Mouse (Mus musculus) intestine, embryonic 15.5 days (tissue): ENCODE data around the gene Ftsj1. TPM values are rescaled to one million over a fixed set of nuclear protein-coding genes. Genes with fewer than 3 reads are reported as not detected.

ENCODE experiments used
- ATAC-seq: fragments of 200-750 bp; cut with Nextera tagmentation; 2 replicates; pipeline ENCODE4 v1.8.0; 2017; ENCODE audit warnings: moderate TSS enrichment, moderate library complexity
- H3K27ac ChIP-seq: fragments of 300-500 bp; sonication (generic); 2 replicates; pipeline ENCODE4 v1.5.1; 2015; ENCODE audit warnings: mild to moderate bottlenecking, inconsistent platforms
- H3K27me3 ChIP-seq: fragments of 300-500 bp; sonication (generic); replicated peaks from 2 replicates; pipeline ENCODE4 v1.6.1; 2015; ENCODE audit warnings: inconsistent platforms
- H3K36me3 ChIP-seq: fragments of 300-500 bp; sonication (generic); 2 replicates; pipeline ENCODE4 v1.6.1; 2015; ENCODE audit warnings: inconsistent platforms
- H3K4me1 ChIP-seq: fragments of 300-500 bp; sonication (generic); replicated peaks from 2 replicates; pipeline ENCODE4 v1.6.1; 2015; ENCODE audit warnings: inconsistent platforms
- H3K4me2 ChIP-seq: fragments of 300-500 bp; sonication (generic); replicated peaks from 2 replicates; pipeline ENCODE4 v1.6.1; 2015; ENCODE audit warnings: mild to moderate bottlenecking, inconsistent platforms
- H3K4me3 ChIP-seq: fragments of 300-500 bp; sonication (generic); replicated peaks from 2 replicates; pipeline ENCODE4 v1.5.1; 2015; ENCODE audit warnings: inconsistent platforms
- H3K9ac ChIP-seq: fragments of 300-500 bp; sonication (generic); 2 replicates; pipeline ENCODE4 v1.6.1; 2015; ENCODE audit warnings: inconsistent platforms
- H3K9me3 ChIP-seq: fragments of 300-500 bp; sonication (generic); 2 replicates; pipeline ENCODE4 v1.6.1; 2016; ENCODE audit warnings: inconsistent platforms
- WGBS: fragments of 180-500 bp; shearing (Covaris S2); methylation state at CpG from one replicate; pipeline ENCODE4 v1.1.7; 2015; 5-methylcytosine and 5-hydroxymethylcytosine counted together
- polyA plus RNA-seq: library from polyadenylated mRNA; unstranded; fragments of >200 nt; fragmentation: Nextera tagmentation; extraction: Ambion mirVana; gene quantifications from 2 replicates; pipeline ENCODE4 v1.2.1, GENCODE M21; 2015

Gene Ftsj1
- polyA plus RNA-seq, 1 experiment from 2014 or later, result 33.0 TPM

DNA sequence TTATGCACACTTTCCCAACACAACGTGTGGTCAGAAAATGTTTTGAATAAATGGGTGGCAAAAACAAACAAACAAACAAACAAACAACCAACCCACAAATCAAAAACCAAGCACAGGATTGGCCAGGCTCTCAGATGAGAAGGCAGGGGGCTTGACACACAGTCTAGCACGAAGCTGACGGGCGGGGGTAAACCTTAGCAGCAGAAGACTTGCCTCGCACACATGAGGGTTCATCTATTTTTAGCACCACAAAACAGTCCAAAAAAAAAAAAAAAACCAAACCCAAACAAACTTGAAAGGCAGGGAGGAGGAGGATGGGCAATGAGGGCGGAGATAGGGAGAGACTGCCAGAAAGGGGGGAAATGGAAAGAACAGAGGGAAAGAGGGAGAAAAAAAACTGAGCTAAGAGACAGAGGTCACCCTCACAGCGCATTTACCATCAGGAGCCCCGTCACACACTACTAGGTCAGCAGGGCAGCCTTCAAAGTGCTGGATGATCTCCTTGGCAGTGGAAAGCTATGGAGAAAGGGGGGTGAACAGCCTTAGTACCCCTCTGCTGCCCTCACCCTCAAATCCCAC lies 3.6 kb downstream of the Ftsj1 start:
- no peak overlapping the region for H3K27ac ChIP-seq
- no peak overlapping the region for H3K9ac ChIP-seq
- H3K27me3 ChIP-seq, result no peaks in the 10 kb centered on the region
- WGBS, result 85% methylated on average over 8 of the region's 8 CpGs
- H3K4me2 ChIP-seq, result no peak overlapping the region
- no peaks in the 10 kb centered on the region for H3K36me3 ChIP-seq
- H3K9me3 ChIP-seq, result no peaks in the 10 kb centered on the region
- no peak for ATAC-seq
- no peaks in the 10 kb centered on the region for H3K4me1 ChIP-seq
- no peak overlapping the region for H3K4me3 ChIP-seq

DNA sequence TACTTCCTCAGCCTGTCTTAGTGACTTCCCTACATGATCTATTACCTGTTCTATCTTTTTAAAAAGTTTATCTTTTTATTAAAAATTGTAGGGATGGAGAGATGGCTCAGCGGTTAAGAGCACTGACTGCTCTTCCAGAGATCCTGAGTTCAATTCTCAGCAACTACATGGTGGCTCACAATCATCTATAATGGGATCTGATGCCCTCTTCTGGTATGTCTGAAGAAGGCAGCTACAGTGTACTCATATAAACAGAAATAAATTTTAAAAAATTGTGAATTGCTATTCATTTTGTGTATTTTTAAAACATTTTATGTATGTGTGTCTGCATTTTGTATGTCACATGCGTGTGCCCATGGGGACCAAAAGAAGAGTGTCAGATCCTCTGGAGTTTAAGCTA lies 4.5 kb downstream of the Ftsj1 start:
- Histone ChIP-seq H3K4me1 (no peaks in the 10 kb centered on the region), H3K27ac (no peak overlapping the region), H3K4me2 (no peak overlapping the region), H3K36me3 (no peaks in the 10 kb centered on the region), H3K9me3 (no peaks in the 10 kb centered on the region), H3K27me3 (no peaks in the 10 kb centered on the region), H3K4me3 (no peak overlapping the region), H3K9ac (no peak overlapping the region)
- 83% methylated on average over 2 of the region's 2 CpGs for WGBS
- ATAC-seq, result no peak

DNA sequence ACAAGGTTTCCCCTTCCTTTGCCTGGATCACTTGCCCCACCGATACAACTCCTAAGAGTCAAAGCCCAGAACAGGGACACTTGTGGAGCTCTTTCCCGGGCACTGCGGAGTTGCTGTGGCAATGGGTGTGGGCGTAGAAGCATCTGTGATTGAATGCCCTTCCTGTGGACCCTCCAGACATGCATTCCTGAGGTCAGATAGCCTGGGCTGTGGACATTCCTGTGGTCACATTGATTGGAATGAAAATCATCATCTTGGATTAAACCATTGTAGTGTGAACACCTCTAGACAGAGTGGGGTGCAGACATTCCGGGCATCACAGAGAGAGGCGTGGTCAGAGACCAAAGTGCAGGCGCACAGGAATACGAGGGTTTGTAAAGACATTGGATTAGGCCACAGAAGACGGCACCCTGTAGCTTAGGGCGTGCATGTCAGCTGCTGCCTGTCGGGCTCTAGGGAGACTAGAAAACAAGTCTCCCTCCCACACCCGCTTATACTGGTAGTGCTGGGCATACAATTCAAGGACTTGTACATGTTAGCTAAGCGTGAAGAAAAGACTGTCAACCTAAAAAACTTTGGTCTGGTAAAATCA lies 13.3 kb downstream of the Ftsj1 start:
- Histone ChIP-seq H3K4me2 (no peak overlapping the region), H3K4me1 (no peaks in the 10 kb centered on the region), H3K36me3 (no peaks in the 10 kb centered on the region), H3K4me3 (no peak overlapping the region), H3K9ac (no peak overlapping the region), H3K27ac (no peak overlapping the region), H3K27me3 (no peaks in the 10 kb centered on the region), H3K9me3 (no peaks in the 10 kb centered on the region)
- 71% methylated on average over 13 of the region's 13 CpGs for WGBS
- ATAC-seq, result no peak

DNA sequence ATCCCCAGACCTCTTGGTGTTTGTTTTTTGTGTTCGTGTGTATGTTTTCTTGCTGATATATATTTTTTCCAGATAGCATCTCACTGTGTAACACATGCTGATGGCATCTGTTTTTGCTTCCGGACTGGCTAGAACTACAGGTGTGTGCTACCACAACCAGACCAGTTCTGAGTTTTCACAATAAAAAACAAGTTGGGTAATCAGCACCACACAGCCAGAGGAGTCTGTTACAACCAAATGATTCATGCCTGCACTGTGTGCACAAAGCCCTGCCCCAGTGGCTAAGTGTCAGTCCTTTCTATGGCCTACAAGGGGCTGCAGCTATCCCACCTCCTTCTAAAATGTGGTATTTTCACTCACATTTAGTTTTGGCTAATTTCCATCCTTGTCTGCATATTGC lies 15.5 kb downstream of the Ftsj1 start:
- Histone ChIP-seq H3K9me3 (no peaks in the 10 kb centered on the region), H3K27me3 (no peaks in the 10 kb centered on the region), H3K4me2 (no peak overlapping the region), H3K36me3 (no peaks in the 10 kb centered on the region), H3K27ac (no peak overlapping the region), H3K4me1 (no peaks in the 10 kb centered on the region), H3K4me3 (no peak overlapping the region), H3K9ac (no peak overlapping the region)
- WGBS, result 83% methylated on average over 2 of the region's 2 CpGs
- no peak for ATAC-seq

DNA sequence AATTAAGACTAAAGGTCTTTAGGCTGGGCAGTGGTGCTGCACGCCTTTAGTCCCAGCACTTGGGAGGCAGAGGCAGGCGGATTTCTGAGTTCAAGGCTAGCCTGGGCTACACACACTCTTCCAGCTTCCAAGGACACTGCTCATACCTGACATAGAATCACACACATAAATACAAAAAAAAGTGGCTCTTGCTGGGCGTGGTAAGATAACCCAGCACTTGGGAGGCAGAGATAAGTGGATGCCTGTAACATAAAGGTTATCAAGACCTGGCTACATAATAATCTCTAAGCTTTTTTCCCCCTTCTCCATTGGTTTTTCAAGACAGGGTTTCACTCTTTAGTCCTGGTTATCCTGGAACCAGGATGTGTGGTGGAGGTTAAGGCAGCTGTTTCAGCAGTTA lies 18.6 kb downstream of the Ftsj1 start:
- no peak for ATAC-seq
- H3K9me3 ChIP-seq, result no peaks in the 10 kb centered on the region
- H3K36me3 ChIP-seq, result no peaks in the 10 kb centered on the region
- no peak overlapping the region for H3K9ac ChIP-seq
- no peaks in the 10 kb centered on the region for H3K27me3 ChIP-seq
- no peak overlapping the region for H3K27ac ChIP-seq
- H3K4me2 ChIP-seq, result no peak overlapping the region
- 76% methylated on average over 3 of the region's 3 CpGs for WGBS
- no peaks in the 10 kb centered on the region for H3K4me1 ChIP-seq
- H3K4me3 ChIP-seq, result no peak overlapping the region

DNA sequence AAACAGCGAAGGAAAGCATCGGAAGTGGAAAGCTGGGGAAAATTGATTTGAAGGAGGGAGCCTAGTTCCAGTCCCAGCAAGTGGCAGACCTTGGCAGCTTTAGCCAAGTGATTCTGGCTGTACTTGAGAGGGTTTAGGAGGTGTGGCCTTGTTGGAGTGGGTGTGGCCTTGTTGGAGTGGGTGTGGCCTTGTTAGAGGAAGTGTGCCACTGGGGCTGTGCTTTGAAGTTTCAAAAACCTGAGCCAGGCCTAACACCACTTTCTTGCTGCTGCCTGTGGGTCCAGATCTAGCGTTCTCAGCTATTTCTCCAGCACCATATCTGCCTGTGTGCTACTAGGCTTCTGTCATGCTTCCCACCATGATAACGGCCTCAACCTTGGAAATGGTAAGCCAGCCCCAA lies 21.9 kb downstream of the Ftsj1 start:
- Histone ChIP-seq H3K4me1 (no peaks in the 10 kb centered on the region), H3K36me3 (no peaks in the 10 kb centered on the region), H3K4me3 (no peak overlapping the region), H3K27me3 (no peaks in the 10 kb centered on the region), H3K9me3 (no peaks in the 10 kb centered on the region), H3K9ac (no peak overlapping the region), H3K4me2 (no peak overlapping the region), H3K27ac (no peak overlapping the region)
- no peak for ATAC-seq
- WGBS, result 81% methylated on average over 4 of the region's 4 CpGs

DNA sequence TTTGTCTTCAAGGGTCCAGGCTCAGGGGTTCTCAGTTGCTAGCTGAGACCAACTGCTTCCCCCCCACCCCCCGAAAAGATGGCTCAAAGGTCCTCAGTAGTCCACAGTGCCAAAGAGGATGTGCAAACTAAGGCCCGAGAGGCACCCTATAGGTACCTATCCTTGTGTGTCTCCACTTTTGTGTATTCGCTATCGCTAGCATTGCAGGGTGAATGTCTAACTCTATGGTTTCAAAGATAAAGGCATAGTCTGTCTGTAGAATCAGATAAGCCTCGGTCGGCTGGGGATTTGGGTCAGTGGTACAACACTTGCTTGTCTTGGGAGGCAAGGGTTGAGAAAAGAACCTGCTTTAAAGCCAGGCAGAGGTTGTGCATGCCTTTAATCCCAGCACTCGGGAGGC lies 28.7 kb downstream of the Ftsj1 start:
- no peaks in the 10 kb centered on the region for H3K36me3 ChIP-seq
- no peaks in the 10 kb centered on the region for H3K4me1 ChIP-seq
- 79% methylated on average over 7 of the region's 7 CpGs for WGBS
- no peak overlapping the region for H3K27ac ChIP-seq
- H3K4me3 ChIP-seq, result no peak overlapping the region
- no peak for ATAC-seq
- H3K9ac ChIP-seq, result no peak overlapping the region
- H3K4me2 ChIP-seq, result no peak overlapping the region
- H3K9me3 ChIP-seq, result no peaks in the 10 kb centered on the region
- H3K27me3 ChIP-seq, result no peaks in the 10 kb centered on the region

DNA sequence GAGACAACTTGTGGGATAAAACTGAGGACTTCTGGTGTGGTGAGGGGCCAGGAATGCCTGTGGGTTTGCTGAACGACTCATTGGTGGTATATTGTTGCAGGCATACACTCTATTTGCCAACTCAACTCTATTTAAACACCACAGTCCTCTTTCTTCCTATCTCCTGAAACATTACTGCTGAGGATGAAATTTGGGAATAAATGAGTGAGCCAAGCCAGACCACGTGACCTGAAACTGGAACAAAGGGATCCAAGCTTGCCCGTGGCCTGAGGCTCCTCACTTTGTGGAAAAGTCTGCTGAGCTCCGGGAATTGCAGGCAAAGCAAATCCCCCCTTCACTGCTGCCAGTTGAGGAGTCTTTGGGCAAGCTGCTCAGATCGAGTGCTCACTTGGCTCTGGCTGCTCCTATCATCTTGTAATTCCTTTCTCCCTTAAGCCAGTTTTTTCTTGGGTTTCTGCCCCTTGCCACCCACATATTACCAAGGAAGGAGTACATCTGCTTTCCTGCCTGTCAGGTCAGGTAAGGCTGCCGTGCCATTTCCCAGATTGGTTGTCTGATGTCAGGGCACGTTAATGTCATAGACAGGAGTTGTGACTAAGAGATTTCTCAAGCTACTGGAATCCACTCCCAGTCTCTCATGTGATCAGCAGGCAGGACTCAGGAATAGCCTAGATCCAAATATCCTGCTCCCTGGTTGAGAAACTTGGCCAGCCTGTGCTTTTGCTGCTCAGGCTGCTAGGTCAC lies 29.4 kb downstream of the Ftsj1 start:
- no peak for ATAC-seq
- Histone ChIP-seq H3K36me3 (no peaks in the 10 kb centered on the region), H3K4me1 (no peaks in the 10 kb centered on the region), H3K9ac (no peak overlapping the region), H3K27ac (no peak overlapping the region), H3K4me3 (no peak overlapping the region), H3K27me3 (no peaks in the 10 kb centered on the region), H3K4me2 (no peak overlapping the region), H3K9me3 (no peaks in the 10 kb centered on the region)
- 61% methylated on average over 7 of the region's 7 CpGs for WGBS

DNA sequence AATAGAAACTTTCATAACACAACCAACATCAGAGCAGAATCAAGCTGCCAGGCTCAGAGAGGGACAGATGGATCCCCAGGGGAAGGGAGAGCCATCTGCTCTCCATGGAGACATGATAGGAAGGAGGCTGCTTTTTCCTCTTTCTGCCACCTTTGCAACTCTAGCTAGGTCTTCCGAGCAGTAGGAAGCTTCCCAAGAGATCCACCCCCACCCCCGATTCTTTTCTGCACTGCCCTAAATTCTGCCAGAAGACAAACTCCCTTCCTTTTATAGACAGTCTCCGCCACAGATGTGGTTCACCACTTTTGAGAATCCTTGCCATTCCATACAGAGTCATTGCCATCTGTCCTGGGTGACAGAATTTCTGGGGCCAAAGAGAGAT lies 29.9 kb downstream of the Ftsj1 start:
- H3K27me3 ChIP-seq, result no peaks in the 10 kb centered on the region
- H3K4me1 ChIP-seq, result no peaks in the 10 kb centered on the region
- no peak for ATAC-seq
- H3K27ac ChIP-seq, result no peak overlapping the region
- no peaks in the 10 kb centered on the region for H3K9me3 ChIP-seq
- no peaks in the 10 kb centered on the region for H3K36me3 ChIP-seq
- H3K4me2 ChIP-seq, result no peak overlapping the region
- 78% methylated on average over 3 of the region's 3 CpGs for WGBS
- H3K4me3 ChIP-seq, result no peak overlapping the region
- no peak overlapping the region for H3K9ac ChIP-seq

DNA sequence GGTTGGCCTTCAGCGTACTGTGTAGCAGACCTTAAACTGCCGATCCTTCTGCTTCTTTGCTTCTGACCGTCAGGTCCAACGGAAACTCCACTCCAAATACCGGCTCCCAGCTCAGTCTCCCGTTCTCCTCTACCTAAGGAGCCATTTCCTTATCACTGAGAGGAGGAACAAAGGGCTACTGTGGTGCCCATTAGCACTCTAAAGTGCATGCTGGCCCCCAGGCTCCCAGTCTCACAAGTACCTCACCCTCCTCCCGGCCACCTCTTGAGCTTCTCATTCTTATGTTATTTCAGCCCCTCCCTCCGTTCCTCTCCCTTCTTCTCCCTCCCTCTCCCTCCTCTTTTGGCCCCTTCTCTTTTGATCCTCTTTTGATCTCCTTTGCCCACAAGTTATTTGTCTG lies 32.6 kb downstream of the Ftsj1 start:
- Histone ChIP-seq H3K4me1 (no peaks in the 10 kb centered on the region), H3K4me2 (no peak overlapping the region), H3K27ac (no peak overlapping the region), H3K9ac (no peak overlapping the region), H3K27me3 (no peaks in the 10 kb centered on the region), H3K36me3 (no peaks in the 10 kb centered on the region), H3K9me3 (no peaks in the 10 kb centered on the region), H3K4me3 (no peak overlapping the region)
- ATAC-seq, result no peak
- WGBS, result 29% methylated on average over 8 of the region's 8 CpGs

DNA sequence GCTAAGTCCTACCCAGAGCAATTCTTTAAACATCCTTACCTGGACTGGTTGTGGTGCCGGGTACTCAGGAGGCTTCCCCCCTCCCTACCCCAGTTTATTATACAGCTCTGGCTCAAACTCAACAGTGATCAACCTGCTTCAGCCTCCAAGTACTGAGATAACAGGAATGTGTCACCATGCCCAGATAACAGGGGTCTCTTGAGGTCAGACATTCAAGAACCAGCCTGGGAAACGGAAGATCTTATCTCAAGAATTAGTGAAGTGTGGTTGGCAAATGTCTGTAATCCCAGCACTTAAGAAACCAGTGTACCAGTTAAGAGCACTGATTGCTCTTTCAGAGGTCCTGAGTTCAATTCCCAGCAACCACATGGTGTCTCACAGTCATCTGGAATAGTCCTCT lies 34.1 kb downstream of the Ftsj1 start:
- no peak for ATAC-seq
- Histone ChIP-seq H3K4me3 (no peak overlapping the region), H3K9me3 (no peaks in the 10 kb centered on the region), H3K4me2 (no peak overlapping the region), H3K36me3 (no peaks in the 10 kb centered on the region), H3K4me1 (no peaks in the 10 kb centered on the region), H3K27me3 (no peaks in the 10 kb centered on the region), H3K9ac (no peak overlapping the region), H3K27ac (no peak overlapping the region)
- 42% methylated on average over 2 of the region's 2 CpGs for WGBS

DNA sequence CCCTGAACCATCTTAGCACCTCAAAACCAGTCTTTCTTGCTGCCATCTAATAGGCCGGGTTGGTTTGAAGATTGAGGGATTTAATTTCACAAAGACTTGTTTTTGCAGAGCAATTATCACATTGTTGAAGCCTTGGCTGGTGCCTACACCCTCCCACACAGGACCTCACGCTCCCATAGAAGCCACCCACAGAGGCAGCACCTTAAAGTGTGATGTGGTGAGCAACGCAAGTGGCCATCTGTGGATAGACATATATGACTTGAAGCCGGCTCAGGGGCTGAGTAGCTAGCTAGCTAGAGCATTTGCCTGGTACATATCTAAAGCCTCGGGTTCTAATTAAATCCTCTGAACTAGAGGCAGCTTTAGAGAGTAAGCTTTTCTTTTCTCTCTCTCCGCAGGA lies 34.8 kb downstream of the Ftsj1 start:
- H3K4me3 ChIP-seq, result no peak overlapping the region
- no peak overlapping the region for H3K27ac ChIP-seq
- WGBS, result 36% methylated on average over 6 of the region's 6 CpGs
- H3K27me3 ChIP-seq, result no peaks in the 10 kb centered on the region
- ATAC-seq, result no peak
- no peak overlapping the region for H3K9ac ChIP-seq
- no peaks in the 10 kb centered on the region for H3K4me1 ChIP-seq
- no peaks in the 10 kb centered on the region for H3K36me3 ChIP-seq
- no peak overlapping the region for H3K4me2 ChIP-seq
- no peaks in the 10 kb centered on the region for H3K9me3 ChIP-seq
